Mouse (Mus musculus): ENCODE data around the gene Pcgf5.

GRCm38 (mm10) chr19:36362541-36362940 is 14.4 kb downstream of the Pcgf5 start:
- no peak for TF ChIP-seq CTCF (IDR thresholded peaks at IDR 0.05; ENCODE audit: low read depth)
- no peak for TF ChIP-seq EP300 (optimal IDR thresholded peaks at IDR 0.05)

Data from stomach, postnatal 0 days (tissue).